Mouse (Mus musculus): Measurements from ENCODE around the gene Bpifc.

Bpifc gene

DNA sequence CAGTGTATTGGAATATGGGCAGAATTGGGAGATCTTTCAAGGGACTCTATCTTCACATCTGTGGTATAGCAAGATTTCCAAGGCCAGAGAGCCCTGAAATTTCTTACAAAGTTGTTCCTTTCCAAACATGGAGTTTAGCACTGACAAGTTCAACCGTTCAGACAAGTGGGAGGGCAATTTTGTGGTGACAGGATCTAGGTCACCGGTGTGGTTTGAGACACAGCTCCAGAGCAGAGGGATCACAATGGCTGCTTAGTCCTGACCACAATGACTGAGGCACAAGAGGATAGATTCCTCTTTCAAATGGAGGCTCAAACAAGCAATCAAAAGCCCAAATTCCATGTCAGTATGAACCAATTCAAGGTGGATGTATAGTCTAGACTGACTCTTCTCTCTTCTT, 523 bp downstream of the Bpifc start:
- DNase-seq (ENCODE audit: low spot score): no peak

DNA sequence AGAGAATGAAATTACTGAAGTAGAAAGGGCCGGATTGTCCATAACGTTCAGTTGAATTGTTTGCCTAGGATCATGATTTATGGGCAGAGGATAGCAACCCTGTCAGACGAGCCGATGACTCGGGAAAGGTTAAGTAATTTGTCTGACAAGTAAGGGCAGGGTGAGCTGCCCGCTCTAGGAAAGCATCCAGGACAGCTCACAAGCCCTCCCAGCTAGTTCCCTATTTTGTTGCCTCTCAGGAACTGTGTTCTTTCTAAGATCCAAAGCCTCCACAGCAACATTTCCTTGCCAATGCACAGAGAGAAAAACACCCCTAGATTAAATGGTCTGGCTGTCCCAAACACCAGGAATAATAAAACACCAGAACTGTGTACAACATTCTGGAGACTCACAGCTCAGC, 1.1 kb downstream of the Bpifc start:
- no peak for DNase-seq (ENCODE audit: low spot score)

- no peak for DNase-seq (ENCODE audit: low spot score)
These were observed 2.0 kb downstream of the Bpifc start for GRCm38 (mm10) chr10:86009688-86010087.

GRCm38 (mm10) chr10:86006455-86006854, 5.2 kb downstream of the Bpifc start:
- no peak for DNase-seq (ENCODE audit: low spot score)

DNA sequence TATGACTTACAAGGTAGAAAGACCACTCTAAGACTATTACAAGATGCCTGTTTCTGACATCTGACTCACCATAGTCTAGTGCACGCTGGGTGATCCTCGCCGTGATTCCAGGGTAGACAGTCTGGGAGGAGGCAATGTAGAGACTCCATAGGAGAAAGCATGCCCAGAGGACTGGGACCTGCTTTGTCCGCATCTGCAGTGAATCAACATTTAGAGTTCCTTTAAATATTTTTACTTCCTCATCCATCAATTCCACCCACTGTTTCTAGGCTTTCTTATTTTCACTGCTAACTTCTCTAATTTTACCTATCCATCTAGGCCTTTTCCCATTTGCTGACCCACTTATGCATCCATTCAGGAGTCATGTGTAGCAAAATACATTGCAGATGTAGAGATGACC, 11.2 kb downstream of the Bpifc start:
- DNase-seq (ENCODE audit: low spot score): no peak

- DNase-seq (ENCODE audit: low spot score): no peak
These were observed 17.1 kb downstream of the Bpifc start for GRCm38 (mm10) chr10:85994543-85995104.

DNA sequence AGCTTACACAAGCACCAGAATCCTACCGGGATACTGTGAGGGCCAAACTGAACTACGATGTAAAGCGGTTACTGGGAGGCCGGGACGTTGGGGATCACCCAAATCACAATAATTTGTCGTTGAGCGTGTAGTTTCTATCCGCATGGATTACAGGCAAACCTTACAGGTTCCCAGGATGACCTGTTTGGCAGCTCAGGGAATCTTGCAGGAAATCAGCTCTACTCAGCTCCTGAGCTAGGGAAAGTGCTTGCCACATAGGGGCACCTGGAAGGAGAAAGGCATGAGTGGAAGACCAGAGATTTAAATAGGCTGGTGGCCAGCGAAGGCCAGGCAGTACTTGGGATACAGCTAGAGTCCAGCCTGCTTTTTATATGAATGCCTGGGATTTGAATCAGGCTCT, 17.9 kb downstream of the Bpifc start:
- DNase-seq (ENCODE audit: low spot score): no peak

GRCm38 (mm10) chr10:85992412-85992811, 19.3 kb downstream of the Bpifc start:
- no peak for DNase-seq (ENCODE audit: low spot score)

DNA sequence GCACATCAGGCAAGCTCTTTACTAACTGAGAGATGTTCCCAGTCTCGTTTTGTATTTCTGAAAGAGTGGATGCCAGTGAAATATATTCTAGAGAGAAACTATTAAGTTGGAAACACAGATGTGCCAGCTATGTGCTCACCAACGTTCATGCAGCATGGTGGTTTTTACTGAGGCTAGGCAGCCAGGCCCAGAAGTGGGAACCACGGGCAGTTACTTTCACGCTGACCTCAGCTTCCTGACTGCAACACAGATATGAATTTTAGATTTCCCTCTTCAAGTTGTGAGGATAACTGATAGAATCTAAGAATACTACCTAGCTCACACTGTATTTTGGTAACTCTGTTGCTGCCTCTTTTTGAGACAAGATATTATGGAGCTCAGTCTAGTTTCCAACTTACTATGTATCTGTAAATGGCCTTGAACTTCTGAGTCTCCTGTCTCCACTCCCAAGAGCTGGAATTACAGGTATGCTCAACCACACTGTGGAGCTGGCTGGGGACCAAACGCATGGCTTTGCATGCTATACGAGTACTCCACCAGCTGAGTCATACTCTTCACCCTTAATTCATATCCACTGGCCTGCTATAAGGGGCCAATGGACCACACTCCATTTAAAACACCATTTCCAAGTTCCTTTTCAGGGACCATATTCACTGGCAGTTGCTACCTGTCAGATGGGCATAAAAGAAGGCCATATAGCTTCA, 22.1 kb downstream of the Bpifc start:
- DNase-seq (ENCODE audit: low spot score): no peak

GRCm38 (mm10) chr10:85972915-85973314, 38.8 kb downstream of the Bpifc start:
- DNase-seq (ENCODE audit: low spot score): no peak

DNA sequence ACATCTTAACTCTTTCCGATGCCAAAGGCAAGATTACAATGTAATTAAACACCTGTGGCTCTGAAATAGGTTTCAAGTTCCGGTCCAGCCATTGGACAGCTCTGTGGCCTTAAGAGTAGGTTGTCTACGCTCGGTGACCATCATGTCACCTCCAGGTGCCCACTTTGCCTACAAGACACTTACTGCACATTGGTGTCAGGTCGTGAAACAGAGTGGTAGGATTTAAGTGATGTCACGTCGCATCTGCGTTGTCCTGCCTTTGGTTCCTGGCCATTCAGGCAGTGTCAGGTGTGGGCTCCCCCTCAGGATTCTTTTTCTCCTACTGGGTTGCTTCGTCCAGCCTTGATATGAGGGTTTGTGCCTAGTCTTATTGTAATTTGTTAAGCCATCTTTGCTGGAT, 39.9 kb downstream of the Bpifc start:
- no peak for DNase-seq (ENCODE audit: low spot score)

DNA sequence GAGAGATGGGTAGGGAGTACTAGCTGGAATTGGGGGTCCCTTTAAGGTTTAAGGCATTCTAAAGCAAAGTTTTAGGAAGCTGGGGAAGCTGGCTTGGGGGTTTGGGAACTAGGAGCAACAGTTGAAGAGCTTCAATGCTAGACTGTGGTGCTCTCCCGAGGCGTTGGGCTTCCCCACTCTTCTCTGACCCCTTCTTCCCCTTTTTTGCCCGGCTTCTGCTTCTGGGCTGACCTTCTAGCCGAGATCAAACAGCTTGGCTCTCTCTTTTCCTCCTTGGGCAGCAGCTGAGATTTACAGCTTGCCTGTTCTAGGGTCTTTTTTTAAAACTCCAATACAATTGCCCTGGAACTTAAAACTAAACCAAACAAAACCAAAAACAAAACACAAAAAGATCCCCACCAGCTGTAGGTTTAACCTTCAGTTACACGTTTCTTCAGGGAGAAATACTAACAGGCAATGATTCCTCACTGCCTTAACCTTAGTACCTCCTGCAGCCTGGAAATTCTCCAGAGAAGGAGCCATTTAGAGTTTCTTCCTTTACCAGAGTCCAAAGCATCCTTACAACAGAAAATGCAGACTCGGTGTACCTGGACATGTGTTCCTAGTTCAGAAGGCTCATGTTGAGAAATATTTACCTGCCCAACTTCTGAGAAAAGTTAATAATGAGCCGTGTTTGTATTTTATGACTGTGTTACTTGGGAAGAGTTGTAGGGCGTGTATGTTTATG, 41.6 kb downstream of the Bpifc start:
- no peak for DNase-seq (ENCODE audit: low spot score)

DNA sequence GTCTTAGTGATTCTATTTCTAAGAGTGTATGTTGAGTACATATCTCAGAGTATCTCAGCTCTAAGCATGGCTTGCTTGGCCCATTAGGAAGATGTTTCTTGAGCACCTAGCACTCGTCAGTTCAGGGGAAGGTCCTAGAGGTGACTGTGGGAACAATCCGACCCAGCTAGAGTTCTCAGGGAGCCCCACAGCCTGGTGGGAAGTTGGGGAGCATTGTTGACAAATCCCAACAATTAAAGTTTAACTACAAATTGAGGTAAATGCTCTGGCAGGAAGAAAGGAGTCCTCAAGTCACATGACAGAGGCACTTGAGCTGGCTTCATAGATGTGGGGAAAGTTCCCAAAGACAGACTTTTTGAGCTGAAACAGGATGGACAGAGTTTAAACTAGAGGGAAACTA, 43.0 kb downstream of the Bpifc start:
- no peak for DNase-seq (ENCODE audit: low spot score)

DNA sequence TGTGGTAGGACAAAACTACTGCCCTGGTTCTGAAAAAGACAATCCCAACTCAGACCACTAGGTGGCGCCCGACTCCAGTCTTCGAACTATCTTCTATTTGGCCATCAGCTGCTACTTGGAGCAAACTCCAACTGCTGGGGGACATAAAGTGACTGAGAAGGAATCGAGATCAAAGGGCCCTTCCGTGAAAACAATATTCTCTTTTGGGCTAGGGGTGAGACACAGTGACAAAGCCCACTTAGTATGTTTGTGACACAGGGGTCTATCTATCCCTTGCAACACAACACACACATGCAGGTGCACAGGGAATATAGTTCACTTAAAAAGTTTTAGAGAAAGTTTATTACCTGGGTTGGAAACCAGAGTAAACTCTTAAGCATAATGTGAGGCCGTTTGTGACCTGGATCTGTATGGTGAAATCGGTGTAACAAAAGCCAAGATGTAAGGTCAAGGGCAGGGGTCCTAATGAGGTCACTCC, 43.5 kb downstream of the Bpifc start:
- DNase-seq (ENCODE audit: low spot score): peak; percentile 91

DNA sequence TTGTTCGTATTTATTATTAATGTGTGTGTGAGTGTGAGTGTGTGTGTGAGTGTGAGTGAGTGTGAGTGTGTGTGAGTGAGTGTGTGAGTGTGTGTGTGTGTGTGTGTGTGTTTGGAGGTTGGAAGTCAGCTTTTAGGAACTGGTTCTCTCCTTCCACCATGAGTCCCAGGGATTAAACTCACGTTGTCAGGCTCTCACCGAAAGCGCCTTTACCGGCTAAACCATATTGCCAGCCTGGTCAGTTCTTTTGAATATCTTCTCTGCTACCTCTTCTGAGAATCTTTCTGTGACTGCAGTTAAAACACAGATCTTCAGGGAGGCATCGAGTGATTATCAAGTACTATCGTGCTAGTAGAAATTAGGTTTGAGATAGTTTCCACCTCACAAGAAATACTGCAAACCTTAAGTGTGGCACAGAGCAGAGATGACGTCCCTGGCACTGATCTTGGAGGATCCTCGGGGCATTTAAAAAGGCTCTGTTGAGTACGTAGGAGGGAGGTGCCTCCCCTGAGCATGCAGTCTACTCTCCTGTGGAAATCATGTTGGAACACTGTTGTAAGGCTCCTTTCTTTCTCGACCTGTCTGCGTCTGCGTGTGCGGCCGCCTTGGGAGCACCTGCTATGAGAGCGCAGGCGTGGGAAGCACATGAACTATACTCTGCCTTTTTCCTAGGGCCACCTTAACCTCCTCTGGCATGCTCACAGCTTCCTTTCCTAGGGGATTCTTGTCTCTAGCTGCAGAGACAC, 44.1 kb downstream of the Bpifc start:
- no peak for DNase-seq (ENCODE audit: low spot score)

GRCm38 (mm10) chr10:85966476-85966875, 45.2 kb downstream of the Bpifc start:
- no peak for DNase-seq (ENCODE audit: low spot score)

DNA sequence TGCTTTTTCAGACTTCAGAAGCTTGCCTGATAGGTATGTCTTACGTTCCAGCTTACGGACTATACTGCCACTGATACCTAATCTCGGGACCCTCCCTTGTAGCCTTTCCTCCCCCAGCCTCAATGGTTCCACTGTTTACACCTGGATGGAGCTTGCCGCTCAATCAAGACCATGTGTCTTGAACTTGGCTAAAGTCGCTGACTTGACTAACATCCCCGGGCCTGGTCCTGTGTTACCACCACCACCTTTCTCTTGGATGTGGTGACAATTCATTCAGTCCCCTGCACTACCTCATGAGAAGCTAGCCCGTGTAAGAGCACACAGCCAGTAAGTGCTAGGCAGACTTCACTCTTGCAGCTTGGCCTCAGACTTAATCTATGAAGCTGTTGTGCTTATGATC, 47.4 kb downstream of the Bpifc start:
- no peak for DNase-seq (ENCODE audit: low spot score)

- peak; percentile 51 for DNase-seq (ENCODE audit: low spot score)
These were observed 48.8 kb downstream of the Bpifc start for GRCm38 (mm10) chr10:85962897-85963296.

GRCm38 (mm10) chr10:85957464-85957950, 54.2 kb downstream of the Bpifc start, which contains the start of gene Rtcb:
Rtcb (minus strand) TSS chr10:85957823.
- peak; percentile 98 for DNase-seq (ENCODE audit: low spot score)

DNA sequence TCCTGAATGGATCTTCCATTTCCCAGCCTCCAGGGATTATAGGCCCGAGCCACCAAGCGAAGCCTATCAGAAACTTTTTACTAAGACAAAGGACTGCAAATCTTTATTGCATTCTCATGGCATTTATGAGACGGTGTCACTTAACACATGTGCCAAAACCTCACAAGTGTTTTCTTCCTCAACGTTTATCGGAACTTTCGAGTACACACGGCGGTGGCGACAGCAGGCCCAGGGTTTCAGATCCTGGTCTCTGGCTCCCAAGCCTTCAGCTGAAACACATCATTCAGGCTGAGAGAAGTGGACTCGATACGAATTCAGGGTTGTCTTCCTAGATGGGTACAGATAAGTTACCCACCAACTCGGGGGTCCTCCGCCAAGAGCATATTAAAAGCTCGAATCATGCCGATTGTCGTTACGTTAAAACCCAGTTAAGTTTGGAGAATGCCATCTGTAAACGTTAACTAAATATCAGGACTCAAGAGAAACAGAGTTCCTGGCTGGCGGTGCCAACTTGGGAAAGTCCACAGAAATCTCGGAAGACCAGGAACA, 54.8 kb downstream of the Bpifc start:
- DNase-seq (ENCODE audit: low spot score): no peak

- no peak for DNase-seq (ENCODE audit: low spot score)
These were observed 57.3 kb downstream of the Bpifc start for GRCm38 (mm10) chr10:85954429-85954828.

- no peak for DNase-seq (ENCODE audit: low spot score)
These were observed 58.3 kb downstream of the Bpifc start for GRCm38 (mm10) chr10:85953401-85953800.
